Mouse (Mus musculus): ENCODE data around the gene Tal1. TPM values are rescaled to one million over a fixed set of nuclear protein-coding genes. Genes with fewer than 3 reads are reported as not detected.

The Tal1 gene
- total RNA-seq, 2 experiments from 2014 or later: 6.3 to 11.3 TPM

GRCm38 (mm10) chr4:115063518-115064239 is 7.5 kb downstream of the Tal1 start:
- DNase-seq (ENCODE audit: low spot score in 2 of 2): no peak

DNA sequence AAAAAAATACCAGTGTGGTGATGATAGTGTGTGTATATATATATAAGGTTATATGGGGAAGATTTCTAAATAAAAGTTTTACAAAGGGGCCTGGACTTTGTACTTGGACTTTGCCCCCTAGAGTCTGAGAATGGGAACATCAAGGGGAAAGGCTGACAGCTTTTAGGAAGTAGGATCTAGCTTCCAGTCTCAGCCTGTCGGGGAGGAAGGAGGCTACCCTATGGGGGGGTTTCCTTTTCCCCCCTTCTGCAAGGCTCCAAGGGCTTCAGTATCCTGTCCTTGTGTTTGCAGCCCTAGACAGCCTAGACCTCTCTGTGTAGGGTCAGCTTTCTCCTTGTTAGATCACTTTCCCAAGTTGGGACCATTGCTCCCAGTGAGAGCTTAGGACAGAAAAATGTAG is 15.4 kb downstream of the Tal1 start:
- no peak for DNase-seq (ENCODE audit: low spot score in 2 of 2)

GRCm38 (mm10) chr4:115074789-115075188 is 18.6 kb downstream of the Tal1 start:
- DNase-seq (ENCODE audit: low spot score in 2 of 2): no peak

- no peak for DNase-seq (ENCODE audit: low spot score in 2 of 2)
These were observed 19.1 kb downstream of the Tal1 start for GRCm38 (mm10) chr4:115075204-115075915.

DNA sequence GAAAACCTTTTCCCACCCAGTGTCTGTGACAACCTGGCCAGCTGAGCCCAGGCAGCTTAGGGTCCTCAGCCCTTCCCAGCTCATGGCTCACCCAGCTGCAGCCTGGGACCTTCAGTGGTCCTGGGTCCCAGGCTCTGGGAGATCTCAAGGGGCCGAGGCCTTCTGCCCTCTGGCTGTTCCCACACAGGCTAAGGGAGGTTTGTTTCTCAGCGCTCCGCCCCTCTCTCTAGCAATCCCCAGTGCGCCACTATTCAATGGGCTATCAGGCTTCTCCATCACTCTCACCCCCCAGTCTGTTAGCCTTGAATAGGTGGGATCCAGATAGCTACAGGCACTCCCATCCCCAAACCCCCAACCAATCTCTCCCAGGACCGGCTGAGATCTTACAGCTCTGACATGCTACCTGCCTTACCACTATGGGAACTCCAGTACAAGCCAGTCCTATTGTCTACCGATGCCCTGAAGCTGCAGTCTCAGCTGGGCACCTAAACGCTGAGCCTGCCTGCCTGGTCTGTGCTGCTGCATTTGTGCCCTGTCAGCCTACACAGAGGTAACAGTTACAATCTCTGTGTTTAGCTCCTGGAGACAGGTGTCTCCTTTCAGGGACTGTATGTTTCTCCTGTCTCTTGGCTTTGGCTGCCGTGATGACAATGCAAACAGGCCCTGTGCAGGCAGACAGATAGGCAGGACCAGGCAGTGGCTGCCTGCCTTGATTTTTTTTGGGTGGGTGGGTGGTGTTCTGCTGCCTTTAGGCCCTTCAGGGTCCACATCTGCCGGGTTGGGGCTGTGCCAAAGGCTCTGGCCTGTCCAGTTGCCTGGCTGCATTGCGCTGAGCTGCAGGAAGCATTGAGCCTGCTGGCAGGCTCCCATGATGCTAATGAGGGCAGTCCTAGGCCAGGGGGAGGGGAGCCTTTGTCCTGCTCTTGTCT is 22.9 kb downstream of the Tal1 start:
- no peak for DNase-seq (ENCODE audit: low spot score in 2 of 2)

GRCm38 (mm10) chr4:115079821-115080349 is 23.7 kb downstream of the Tal1 start:
- no peak for DNase-seq (ENCODE audit: low spot score in 2 of 2)

DNA sequence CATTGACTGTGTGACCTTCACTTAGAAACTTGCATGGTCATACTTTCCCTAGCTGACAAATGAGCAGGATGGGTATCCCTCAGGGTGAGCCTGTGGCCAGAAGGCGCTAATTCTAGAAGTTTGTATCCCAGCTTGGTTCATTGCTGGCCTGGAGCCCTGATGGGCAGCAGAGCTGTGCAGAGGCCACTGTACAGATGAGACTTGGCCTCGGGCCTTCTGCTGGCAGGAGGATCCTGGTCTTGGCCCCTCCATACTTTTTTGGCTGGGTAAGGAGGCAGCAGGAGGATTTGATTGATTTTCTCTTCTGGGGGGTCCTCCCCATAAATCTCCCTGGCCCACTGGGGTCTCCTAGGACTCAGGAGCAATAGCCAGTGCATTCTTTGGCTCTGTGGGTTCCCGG is 26.8 kb downstream of the Tal1 start:
- DNase-seq (ENCODE audit: low spot score in 2 of 2): no peak

DNA sequence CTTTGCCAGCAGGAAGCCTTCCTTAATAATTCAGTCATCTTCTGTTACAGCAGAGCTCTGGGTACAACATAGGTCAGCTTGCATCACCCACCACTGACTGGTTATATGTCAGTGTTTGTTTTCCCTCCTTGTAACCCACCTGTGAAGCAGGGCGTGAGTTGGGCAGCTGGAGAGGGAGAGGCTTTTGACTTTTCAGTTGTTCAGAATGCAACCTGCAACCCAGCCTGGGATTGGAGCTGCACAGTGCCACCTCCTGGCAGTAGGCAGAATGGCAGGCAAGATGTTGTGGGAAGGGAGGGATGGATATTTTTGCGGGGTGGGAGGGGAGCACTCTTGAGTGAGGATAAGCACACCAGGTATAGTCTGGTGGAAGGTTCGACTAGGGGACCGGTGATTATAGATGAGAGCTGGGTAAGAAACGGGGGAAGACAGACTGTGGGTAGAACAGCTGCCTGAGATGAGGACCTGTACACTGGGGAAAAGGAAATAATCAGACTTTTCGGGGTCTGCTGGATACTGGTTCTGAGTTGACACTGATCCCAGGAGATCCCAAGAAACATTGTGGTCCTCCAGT is 29.4 kb downstream of the Tal1 start:
- DNase-seq (ENCODE audit: low spot score in 2 of 2): no peak

DNA sequence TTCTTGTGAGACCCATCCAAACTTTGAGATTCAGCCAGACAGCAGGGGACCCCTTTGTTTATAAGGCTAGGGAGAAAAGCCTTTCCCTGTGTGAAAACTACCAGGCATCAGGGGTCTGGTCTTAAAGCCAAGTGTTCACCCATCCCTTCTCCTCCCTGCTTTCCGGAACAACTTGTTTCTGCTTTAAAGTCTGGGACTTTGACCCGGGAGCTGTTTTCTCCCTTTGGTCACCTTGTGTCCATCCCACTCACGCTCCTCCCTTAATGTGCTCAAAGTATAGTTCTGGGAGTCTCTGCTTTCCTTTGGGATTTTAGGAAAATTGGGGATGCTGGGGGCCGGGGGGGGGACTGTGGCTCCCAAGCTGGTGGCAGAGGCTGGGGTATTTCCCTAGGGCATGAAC is 30.0 kb downstream of the Tal1 start:
- no peak for DNase-seq (ENCODE audit: low spot score in 2 of 2)

DNA sequence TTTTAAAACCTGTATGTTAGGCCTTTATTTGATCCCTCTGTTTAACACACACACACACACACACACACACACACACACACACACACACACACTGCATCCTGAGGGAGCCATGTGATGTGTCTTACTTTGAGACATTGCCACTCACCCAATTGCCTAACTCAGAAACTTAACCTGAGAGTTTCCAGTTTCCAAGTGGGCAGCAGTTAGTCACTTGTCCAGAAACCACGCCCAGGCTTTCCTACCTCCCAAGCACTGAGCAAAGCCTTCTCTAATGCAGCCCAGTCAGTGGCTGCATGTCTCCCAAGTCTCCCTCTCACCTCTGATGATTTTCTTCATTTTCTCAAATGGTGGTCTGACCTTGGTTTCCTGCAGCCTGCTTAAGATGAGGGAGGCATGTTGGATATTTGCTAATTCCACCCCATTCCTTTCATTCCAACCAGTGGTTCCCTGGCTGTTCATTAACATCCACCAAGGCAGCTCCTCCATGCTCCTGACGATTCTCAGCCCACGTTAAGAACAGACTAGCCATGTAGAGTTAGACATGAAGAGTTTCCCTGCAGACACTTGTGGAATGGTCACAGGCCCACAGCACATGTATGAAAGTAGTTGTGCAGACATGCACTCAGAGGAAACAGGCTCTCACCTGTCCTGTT is 30.7 kb downstream of the Tal1 start:
- DNase-seq (ENCODE audit: low spot score in 2 of 2): no peak

- DNase-seq (ENCODE audit: low spot score in 2 of 2): no peak
These were observed 32.5 kb downstream of the Tal1 start, which contains the start of gene Pdzk1ip1 for GRCm38 (mm10) chr4:115088611-115089338. Pdzk1ip1 (plus strand) TSS chr4:115088708.

DNA sequence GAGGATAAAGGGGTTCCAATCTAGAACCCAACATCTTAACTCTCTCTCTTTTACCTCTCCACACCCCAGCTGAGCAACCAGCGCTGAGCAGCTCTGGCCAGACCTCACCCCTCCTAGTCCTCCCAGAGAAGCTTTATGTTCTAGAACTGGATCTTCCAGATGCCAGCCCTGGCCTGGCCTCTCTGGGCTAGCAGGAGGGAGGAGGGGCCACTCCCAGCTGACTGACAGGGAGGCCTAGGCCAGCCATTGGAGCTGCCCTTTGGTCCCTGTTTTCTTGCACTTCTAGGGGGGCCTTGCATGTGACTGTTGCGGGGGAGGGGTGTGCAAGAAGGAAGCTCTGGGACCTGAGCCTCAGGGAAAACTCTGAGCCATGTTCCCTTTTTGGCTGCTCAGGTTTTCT is 34.4 kb downstream of the Tal1 start:
- DNase-seq (ENCODE audit: low spot score in 2 of 2): no peak

GRCm38 (mm10) chr4:115091806-115092205 is 35.6 kb downstream of the Tal1 start:
- no peak for DNase-seq (ENCODE audit: low spot score in 2 of 2)

DNA sequence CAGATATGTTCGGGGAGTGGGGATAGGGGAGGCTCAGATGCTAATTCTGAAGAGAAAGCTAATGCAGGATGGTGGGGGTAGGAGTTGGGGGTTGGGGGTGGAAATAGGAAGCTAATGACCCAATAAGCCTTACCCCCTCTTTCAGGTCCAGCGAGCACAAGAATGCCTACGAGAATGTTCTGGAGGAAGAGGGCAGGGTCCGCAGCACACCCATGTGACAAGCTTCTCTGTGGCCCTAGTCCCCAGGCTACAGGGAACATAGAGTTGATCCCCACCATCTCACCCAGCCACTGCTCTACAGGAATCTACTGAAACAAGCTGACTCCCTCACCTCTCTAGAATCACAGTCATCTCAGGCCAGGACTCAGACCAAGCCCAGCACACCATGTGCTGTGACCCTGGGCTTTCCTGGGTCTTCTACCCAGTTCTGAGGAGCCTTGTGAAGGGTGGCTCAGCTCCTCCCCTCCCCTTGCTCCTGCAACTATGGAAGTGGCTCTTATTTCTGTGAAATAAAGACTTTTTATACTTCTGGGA is 37.2 kb downstream of the Tal1 start:
- DNase-seq (ENCODE audit: low spot score in 2 of 2): no peak

GRCm38 (mm10) chr4:115094056-115094455 is 37.8 kb downstream of the Tal1 start:
- DNase-seq (ENCODE audit: low spot score in 2 of 2): no peak

DNA sequence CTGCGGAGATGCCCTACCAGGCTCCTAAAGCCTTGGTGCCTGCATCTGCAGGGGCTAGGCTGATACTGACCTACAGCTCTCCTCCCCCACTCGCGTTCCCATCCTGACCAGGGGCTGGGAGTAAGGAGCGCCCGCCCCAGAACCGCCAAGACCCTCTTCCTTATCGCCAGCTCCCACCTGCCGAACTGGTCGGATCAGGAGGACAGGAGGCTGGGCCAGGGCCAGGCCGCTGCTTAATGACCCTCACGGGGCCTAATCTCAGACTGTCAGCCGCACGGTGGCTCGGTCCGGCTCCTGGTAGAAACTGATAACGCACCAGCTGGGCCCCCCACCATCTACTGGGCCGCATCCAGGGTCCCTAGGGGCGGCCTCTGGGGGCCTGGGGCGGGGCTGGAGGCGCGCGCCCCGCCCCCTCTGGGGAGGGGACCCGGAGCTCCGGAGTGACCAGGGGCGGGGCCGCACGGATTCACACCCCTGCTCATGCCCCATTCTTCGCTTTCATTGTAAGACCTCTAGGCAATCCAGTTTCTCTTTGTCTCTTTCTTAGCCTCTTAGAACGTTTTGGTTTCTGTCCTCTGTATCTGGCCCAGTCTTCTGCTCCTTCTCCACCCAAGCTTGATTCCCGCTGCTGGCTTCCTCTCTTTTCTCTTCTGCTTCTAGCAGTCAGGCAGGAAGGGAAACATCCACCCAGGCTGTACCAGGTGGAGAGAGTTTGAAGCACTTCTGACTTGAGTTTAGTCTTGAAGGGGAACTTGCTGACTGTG is 39.6 kb downstream of the Tal1 start:
- no peak for DNase-seq (ENCODE audit: low spot score in 2 of 2)

- DNase-seq (ENCODE audit: low spot score in 2 of 2): no peak
These were observed 40.4 kb downstream of the Tal1 start for GRCm38 (mm10) chr4:115096435-115097145.

GRCm38 (mm10) chr4:115097146-115097496 is 40.9 kb downstream of the Tal1 start:
- no peak for DNase-seq (ENCODE audit: low spot score in 2 of 2)

Data from adrenal gland, postnatal 4 days (tissue).